Mouse (Mus musculus) thymus, postnatal 4 days (tissue): Measurements from ENCODE around the gene Gm4787.
"Not testable (repeated sequence)": the region's sequence is repeated elsewhere in the genome, so short reads cannot be mapped to it uniquely, and the experiment has no call there.

Experiments
- DNase-seq: peaks from one replicate; pipeline ENCODE4 v3.0.0; 2021

Gene Gm4787

DNA sequence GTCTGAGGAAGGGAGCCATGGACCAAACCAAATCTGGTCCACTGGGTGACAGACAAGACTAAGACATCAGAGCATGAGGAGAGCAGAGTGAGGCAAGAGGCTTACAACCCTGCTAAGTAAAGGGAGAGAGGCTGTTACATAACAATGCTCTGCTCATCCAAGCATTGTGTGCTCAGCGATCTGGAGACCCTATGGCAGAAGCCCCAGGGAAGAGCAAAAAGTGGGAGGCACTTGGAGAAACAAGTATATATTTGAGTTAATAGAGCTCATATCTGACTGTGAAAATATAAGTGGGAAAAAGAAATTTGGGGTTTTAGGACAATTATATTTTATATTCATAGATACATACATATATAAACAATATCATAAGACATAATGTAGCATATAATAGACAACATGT, at the start of gene Gm4787:
Gene Gm4787, minus strand, starts transcription at position 101 of the 400 bp plus-strand sequence.
- DNase-seq, result not testable (repeated sequence)

DNA sequence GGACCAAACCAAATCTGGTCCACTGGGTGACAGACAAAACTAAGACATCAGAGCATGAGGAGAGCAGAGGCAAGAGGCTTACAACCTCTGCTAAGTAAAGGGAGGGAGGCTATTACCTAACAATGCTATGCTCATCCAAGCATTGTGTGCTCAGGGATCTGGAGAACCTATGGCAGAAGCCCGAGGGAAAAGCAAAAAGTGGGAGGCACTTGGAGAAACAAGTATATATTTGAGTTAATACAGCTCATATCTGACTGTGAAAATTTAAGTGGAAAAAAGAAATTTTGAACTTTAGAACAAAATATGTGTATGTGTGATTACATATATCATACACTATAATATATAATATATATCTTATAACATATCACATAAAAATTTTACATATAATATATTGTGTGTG, 42.6 kb upstream of the Gm4787 start, which contains the start of gene Adam4:
Gene Adam4, minus strand, starts transcription at position 101 of the 400 bp plus-strand sequence.
- DNase-seq, result no peak

DNA sequence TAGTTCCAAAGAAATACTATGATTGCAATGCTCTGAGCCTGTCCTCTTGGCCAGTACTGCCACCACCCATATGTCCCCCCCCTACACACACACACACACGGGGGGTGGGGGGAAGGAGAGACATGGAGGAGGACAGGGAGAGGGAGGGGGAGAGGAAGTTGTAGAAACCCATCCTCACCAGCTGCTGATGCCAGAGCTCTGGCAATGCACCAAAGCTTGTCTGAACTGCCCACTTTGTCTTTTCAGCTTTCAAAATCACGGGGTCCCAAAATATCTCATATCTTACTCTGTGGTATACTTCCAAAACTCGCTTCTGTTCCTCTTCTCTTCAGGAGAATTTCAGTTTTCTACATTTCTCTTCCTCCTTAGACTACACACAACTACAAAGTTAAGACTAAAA, 33.9 kb upstream of the Gm4787 start:
- no peak for DNase-seq

DNA sequence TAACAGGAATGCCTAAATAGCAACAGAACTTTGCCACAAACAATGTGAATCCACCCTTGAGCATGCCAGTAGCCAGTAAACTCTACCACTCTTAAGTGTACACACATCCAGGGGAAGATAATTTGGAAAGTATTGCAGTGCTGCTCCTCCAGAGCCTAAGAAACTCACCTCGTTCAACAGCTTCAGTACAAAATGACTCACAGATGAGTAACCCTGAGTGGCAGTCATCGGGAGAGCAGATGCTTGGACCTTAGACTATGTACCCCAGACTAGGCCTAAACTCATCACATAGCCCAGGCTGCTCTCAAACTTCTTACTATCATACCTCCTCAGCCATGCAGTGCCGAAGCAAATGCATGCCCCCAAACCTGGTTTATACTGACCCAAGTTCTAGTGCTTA, 29.7 kb upstream of the Gm4787 start:
- DNase-seq, result no peak

DNA sequence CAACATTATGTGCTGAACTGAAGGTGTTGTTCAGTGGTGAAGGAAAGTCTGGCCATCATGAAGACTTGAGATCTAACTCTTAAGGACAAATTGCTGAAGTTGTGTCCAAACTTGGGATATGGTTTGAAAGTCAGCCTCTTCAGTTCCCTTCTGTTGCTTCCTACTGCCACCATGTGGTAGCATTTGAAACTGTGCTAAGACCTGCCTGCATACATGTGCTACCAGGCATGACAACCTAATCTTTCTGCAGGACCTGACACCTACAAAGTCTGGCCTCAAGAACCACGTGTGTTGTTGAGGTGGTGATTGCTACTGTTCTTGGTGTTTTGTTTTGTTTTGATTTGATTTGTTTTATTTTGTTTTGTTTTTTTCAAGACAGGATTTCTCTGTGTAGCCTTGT, 22.9 kb upstream of the Gm4787 start:
- peak; percentile 71 for DNase-seq

DNA sequence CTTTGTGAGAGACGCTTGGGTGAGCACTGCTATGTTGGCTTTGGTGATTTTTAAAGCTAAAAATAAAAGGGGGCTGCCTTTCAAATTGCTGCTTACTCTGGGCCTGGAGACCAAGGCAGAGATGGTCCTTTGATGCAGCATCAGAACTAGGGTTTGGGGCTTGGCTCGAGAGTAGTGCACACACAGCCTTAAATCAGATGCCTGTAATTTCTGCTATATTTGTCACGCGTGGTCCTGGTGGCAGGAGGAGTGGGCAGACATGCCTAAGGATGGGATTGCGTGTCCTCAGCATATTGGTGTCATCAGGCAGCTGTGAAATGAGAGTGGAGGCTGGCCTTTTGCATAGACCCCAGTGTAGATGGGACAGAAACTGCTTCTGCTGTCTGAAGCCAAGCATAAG, 45.4 kb downstream of the Gm4787 start:
- no peak for DNase-seq

DNA sequence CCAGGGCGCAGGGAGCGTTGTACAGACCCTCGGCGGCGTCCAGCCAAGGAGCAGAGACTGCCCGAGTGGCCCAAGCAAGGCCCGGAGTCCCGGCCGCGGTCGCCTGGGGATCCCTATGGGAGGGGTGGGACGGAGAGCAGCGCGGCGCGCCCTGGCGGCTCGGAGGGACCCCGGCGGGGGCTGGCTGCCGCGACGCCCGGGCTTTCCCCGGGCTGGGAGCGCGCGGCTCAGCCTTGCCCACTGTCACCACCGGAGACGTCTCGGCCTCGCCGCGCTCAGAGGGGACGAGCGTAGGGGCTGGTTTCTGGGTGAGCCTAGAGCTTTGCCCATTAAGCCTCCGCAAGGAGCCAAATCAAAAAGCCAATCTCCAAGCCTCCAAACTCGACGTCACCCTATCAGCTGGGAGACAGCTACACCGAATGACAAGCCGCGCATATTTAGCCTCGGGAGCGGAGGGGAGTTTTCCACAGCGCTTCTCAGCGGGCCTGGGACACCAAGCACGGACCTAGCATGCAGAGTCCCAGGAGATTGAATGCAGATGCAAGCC, 46.3 kb downstream of the Gm4787 start, which contains the start of gene Slc8a3:
Gene Slc8a3, minus strand, starts transcription at position 306 of the 547 bp plus-strand sequence.
- peak; percentile 17 for DNase-seq

DNA sequence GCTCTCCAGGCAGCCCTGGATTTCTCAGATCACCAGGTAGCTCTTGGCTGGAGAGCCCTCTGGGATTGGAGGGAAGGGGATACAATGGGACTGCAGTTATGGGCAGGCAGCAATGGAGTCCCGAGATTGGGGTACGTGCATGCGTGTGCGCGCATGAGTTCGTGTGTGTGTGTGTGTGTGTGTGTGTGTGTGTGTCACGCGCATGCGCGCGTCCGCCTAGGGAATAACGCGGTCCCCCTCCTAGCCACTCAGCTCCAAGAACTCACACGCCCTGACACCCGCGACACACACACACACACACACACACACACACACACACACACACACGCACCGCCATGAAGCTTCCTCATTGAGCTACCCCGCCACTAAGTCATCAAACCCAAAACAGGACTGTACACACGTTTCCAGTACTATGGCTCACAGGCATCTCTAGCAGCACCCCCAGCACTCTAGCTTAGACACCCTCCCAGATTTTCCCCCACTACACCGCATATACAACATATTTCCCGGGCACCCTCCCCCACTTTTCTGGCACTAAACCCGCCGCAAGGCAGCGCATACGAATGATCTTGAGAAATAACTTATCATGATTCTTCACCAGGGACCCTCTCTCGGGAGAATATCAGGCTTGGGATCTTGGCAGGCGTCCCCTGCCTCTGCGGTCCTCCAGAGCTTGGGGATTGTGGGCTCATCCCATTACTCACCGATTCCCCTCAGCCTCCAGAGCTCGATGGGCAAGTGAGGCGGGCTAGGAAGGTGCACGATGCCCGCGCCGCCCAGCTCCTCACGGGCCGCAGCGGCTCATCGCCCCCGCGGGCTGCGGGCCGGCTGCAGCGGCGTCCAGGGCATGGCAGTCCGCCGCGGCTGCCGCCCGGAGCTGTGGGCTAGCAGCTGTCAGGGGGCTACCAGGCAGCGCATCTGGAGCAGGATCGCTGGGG, 47.1 kb downstream of the Gm4787 start:
- DNase-seq, result peak; percentile 12

DNA sequence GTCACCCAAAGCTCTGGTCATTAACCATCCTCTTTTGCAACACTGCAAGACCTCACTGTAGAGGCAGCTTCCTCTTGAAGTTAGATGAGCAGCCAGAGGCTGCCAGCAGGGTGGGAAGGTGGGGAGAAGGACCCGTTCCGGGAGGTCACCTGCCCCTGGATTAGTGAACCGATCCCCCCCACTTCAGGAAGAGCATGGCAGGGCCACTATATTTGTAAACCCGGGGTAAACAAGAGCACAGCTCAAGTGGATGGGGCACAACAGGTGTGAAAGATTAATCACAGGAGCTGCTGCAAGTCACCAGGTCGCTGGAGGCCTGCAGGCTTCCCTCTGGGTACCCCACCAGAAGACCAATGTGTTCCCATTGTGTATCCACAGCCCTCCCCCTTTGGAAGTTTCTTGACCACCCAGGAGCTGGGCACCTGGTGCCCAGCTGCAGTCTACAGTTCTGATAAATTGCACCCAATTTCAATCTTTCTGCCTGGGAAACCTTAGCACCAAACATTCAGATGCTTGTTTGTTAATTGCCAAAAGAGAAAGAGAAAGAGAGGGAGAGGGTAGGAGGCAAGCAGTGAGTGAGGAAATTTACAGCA, 48.1 kb downstream of the Gm4787 start:
- no peak for DNase-seq
